Mouse (Mus musculus): Measurements from ENCODE around the gene H2-D1. TPM values are rescaled to one million over a fixed set of nuclear protein-coding genes. Genes with fewer than 3 reads are reported as not detected.
A peak's percentile ranks its signal among the peaks of the same experiment; 100 is the strongest.
"Not testable (repeated sequence)": the region's sequence is repeated elsewhere in the genome, so short reads cannot be mapped to it uniquely, and the experiment has no call there.

Gene H2-D1
- polyA plus RNA-seq, 1 experiment from 2014 or later: 112 TPM

- CTCF ChIA-PET: not testable (repeated sequence)
These were observed 37.9 kb downstream of the H2-D1 start for GRCm38 (mm10) chr17:35300261-35300945.

GRCm38 (mm10) chr17:35301645-35302258 lies 39.2 kb downstream of the H2-D1 start:
- no peaks in the 10 kb centered on the region for H3K27me3 ChIP-seq
- ChIA-PET POLR2A (no interaction called here), CTCF (interaction anchor here (1.4 kb wide), 1 partner anchor 46 kb away, joined by 5 read pairs; no protein-coding TSS in a partner anchor)
- peak; percentile 68 for ATAC-seq
- TF ChIP-seq CTCF (IDR thresholded peaks at IDR 0.05): peak; percentile 79
- in situ Hi-C loops (cut with MboI; ENCODE audit: low pct_unique_long_range_greater_than_20kb): loop anchor here (10.0 to 25.0 kb wide), 2 partner anchors 786 to 1337 kb away; no protein-coding TSS in a partner anchor
- DNase-seq (ENCODE audit: low read depth, low spot score): peak; percentile 54

More at GRCm38 (mm10) chr17:35300261-35300945, 37.9 kb downstream of the H2-D1 start:
- H3K27me3 ChIP-seq; DNase-seq (ENCODE audit: low read depth, low spot score); POLR2A ChIA-PET; ATAC-seq: not testable (repeated sequence)
- peak; percentile 29 for TF ChIP-seq CTCF (IDR thresholded peaks at IDR 0.05)
- in situ Hi-C loops (cut with MboI; ENCODE audit: low pct_unique_long_range_greater_than_20kb): loop anchor here (10.0 to 25.0 kb wide), 2 partner anchors 787 to 1336 kb away; no protein-coding TSS in a partner anchor

GRCm38 (mm10) chr17:35303271-35303670 lies 40.7 kb downstream of the H2-D1 start:
- ATAC-seq (no peak), DNase-seq (ENCODE audit: low read depth, low spot score) (no peak)
- TF ChIP-seq CTCF (IDR thresholded peaks at IDR 0.05): no peak
- H3K27me3 ChIP-seq: peaks cover 5% of the 10 kb centered on the region
- POLR2A ChIA-PET: no interaction called here
- in situ Hi-C loops (cut with MboI; ENCODE audit: low pct_unique_long_range_greater_than_20kb): loop anchor here (10.0 to 25.0 kb wide), 2 partner anchors 784 to 1338 kb away; no protein-coding TSS in a partner anchor
- CTCF ChIA-PET: no interaction called here

GRCm38 (mm10) chr17:35303756-35304350 lies 41.3 kb downstream of the H2-D1 start:
- POLR2A ChIA-PET: no interaction called here
- no peak for ATAC-seq
- in situ Hi-C loops (cut with MboI; ENCODE audit: low pct_unique_long_range_greater_than_20kb): loop anchor here (10.0 to 25.0 kb wide), 2 partner anchors 783 to 1339 kb away; no protein-coding TSS in a partner anchor
- H3K27me3 ChIP-seq: peaks cover 5% of the 10 kb centered on the region
- no peak for TF ChIP-seq CTCF (IDR thresholded peaks at IDR 0.05)
- CTCF ChIA-PET: no interaction called here
- no peak for DNase-seq (ENCODE audit: low read depth, low spot score)

- DNase-seq (ENCODE audit: low read depth, low spot score): no peak
- in situ Hi-C loops (cut with MboI; ENCODE audit: low pct_unique_long_range_greater_than_20kb): loop anchor here (10.0 to 25.0 kb wide), 2 partner anchors 783 to 1340 kb away; no protein-coding TSS in a partner anchor
- ChIA-PET POLR2A (no interaction called here), CTCF (no interaction called here)
- ATAC-seq: no peak
- H3K27me3 ChIP-seq: peaks cover 5% of the 10 kb centered on the region
- no peak for TF ChIP-seq CTCF (IDR thresholded peaks at IDR 0.05)
These were observed 41.9 kb downstream of the H2-D1 start for GRCm38 (mm10) chr17:35304478-35304877.

- DNase-seq (ENCODE audit: low read depth, low spot score); ATAC-seq; H3K27me3 ChIP-seq; POLR2A ChIA-PET: not testable (repeated sequence)
- in situ Hi-C loops (cut with MboI; ENCODE audit: low pct_unique_long_range_greater_than_20kb): loop anchor here (10.0 to 25.0 kb wide), 2 partner anchors 782 to 1340 kb away; no protein-coding TSS in a partner anchor
- CTCF ChIA-PET: interaction anchor here (1.3 kb wide), 1 partner anchor 20 kb away, joined by 3 read pairs; no protein-coding TSS in a partner anchor
These were observed 42.4 kb downstream of the H2-D1 start for GRCm38 (mm10) chr17:35304921-35305320.

Other genes with a start within 250 kb of the H2-D1 start
- gene Vwa7, start 246.2 kb upstream of the H2-D1 start, polyA plus RNA-seq (2021): 1.2 TPM
- 0.64 TPM for gene Sapcd1, start 234.7 kb upstream of the H2-D1 start, polyA plus RNA-seq (2021)
- 2.9 TPM for gene Msh5, start 216.0 kb upstream of the H2-D1 start, polyA plus RNA-seq (2021)
- 671 TPM for gene Clic1, start 212.8 kb upstream of the H2-D1 start, polyA plus RNA-seq (2021)
- 198 TPM for gene Ddah2, start 203.7 kb upstream of the H2-D1 start, polyA plus RNA-seq (2021)
- not detected for gene Ly6g6c, start 197.3 kb upstream of the H2-D1 start, polyA plus RNA-seq (2021)
- gene Mpig6b, start 196.5 kb upstream of the H2-D1 start, polyA plus RNA-seq (2021): not detected
- not detected for gene Ly6g6e, start 185.8 kb upstream of the H2-D1 start, polyA plus RNA-seq (2021)
- gene Ly6g6d, start 184.7 kb upstream of the H2-D1 start, polyA plus RNA-seq (2021): 0.19 TPM
- not detected for gene Ly6g6f, start 177.1 kb upstream of the H2-D1 start, polyA plus RNA-seq (2021)
- gene Abhd16a, start 173.5 kb upstream of the H2-D1 start, polyA plus RNA-seq (2021): 77.3 TPM
- not detected for gene Ly6g5c, start 154.5 kb upstream of the H2-D1 start, polyA plus RNA-seq (2021)
- gene Ly6g5b, start 147.3 kb upstream of the H2-D1 start, polyA plus RNA-seq (2021): 0.27 TPM
- 28.4 TPM for gene Gpank1, start 141.3 kb upstream of the H2-D1 start, polyA plus RNA-seq (2021)
- 254 TPM for gene Csnk2b, start 140.7 kb upstream of the H2-D1 start, polyA plus RNA-seq (2021)
- 29.3 TPM for gene D17H6S53E, start 136.4 kb upstream of the H2-D1 start, polyA plus RNA-seq (2021)
- gene Apom, start 130.7 kb upstream of the H2-D1 start, polyA plus RNA-seq (2021): 0.15 TPM
- gene Bag6, start 127.6 kb upstream of the H2-D1 start, polyA plus RNA-seq (2021): 283 TPM
- 300 TPM for gene Prrc2a, start 97.8 kb upstream of the H2-D1 start, polyA plus RNA-seq (2021)
- gene Aif1, start 86.7 kb upstream of the H2-D1 start, polyA plus RNA-seq (2021): 0.14 TPM
- not detected for gene Lst1, start 74.3 kb upstream of the H2-D1 start, polyA plus RNA-seq (2021)
- gene Ltb, start 68.3 kb upstream of the H2-D1 start, polyA plus RNA-seq (2021): not detected
- not detected for gene Tnf, start 60.7 kb upstream of the H2-D1 start, polyA plus RNA-seq (2021)
- 0.14 TPM for gene Lta, start 57.4 kb upstream of the H2-D1 start, polyA plus RNA-seq (2021)
- 0.54 TPM for gene Gm16181, start 41.9 kb upstream of the H2-D1 start, polyA plus RNA-seq (2021)
- gene Atp6v1g2, start 29.1 kb upstream of the H2-D1 start, polyA plus RNA-seq (2021): 3.7 TPM
- 32.8 TPM for gene Nfkbil1, start 26.9 kb upstream of the H2-D1 start, polyA plus RNA-seq (2021)
- 321 TPM for gene Ddx39b, start 21.0 kb upstream of the H2-D1 start, polyA plus RNA-seq (2021)
- 1.1 TPM for gene H2-Q1, start 57.7 kb downstream of the H2-D1 start, polyA plus RNA-seq (2021)
- gene H2-Q2, start 79.5 kb downstream of the H2-D1 start, polyA plus RNA-seq (2021): not detected
- gene H2-Q4, start 116.9 kb downstream of the H2-D1 start, polyA plus RNA-seq (2021): 4.8 TPM
- 0.03 TPM for gene H2-Q6, start 162.1 kb downstream of the H2-D1 start, polyA plus RNA-seq (2021)
- 0.08 TPM for gene H2-Q7, start 176.4 kb downstream of the H2-D1 start, polyA plus RNA-seq (2021)
- 0.35 TPM for gene H2-Q10, start 207.4 kb downstream of the H2-D1 start, polyA plus RNA-seq (2021)
- not detected for gene Pou5f1, start 243.3 kb downstream of the H2-D1 start, polyA plus RNA-seq (2021)